Mouse (Mus musculus) small intestine, adult 2 months (tissue): ENCODE results near the gene Ppip5k1.

Source experiments
- CTCF ChIP-seq: fragments of 200-500 bp; IDR thresholded peaks from 2 replicates; pipeline ENCODE4 v1.5.1; 2012; ENCODE audit warnings: low read depth, mild to moderate bottlenecking, control low read depth, inconsistent platforms, low read length, moderate library complexity, mixed read lengths; ENCODE audit not compliant: insufficient replicate concordance, insufficient read length; ENCODE audit errors: extremely low read depth
- POLR2A ChIP-seq: fragments of 200-500 bp; IDR thresholded peaks from 2 replicates; pipeline ENCODE4 v1.6.1; 2012; ENCODE audit warnings: low read depth, mild to moderate bottlenecking, control low read depth, inconsistent platforms, low read length, moderate library complexity

DNA sequence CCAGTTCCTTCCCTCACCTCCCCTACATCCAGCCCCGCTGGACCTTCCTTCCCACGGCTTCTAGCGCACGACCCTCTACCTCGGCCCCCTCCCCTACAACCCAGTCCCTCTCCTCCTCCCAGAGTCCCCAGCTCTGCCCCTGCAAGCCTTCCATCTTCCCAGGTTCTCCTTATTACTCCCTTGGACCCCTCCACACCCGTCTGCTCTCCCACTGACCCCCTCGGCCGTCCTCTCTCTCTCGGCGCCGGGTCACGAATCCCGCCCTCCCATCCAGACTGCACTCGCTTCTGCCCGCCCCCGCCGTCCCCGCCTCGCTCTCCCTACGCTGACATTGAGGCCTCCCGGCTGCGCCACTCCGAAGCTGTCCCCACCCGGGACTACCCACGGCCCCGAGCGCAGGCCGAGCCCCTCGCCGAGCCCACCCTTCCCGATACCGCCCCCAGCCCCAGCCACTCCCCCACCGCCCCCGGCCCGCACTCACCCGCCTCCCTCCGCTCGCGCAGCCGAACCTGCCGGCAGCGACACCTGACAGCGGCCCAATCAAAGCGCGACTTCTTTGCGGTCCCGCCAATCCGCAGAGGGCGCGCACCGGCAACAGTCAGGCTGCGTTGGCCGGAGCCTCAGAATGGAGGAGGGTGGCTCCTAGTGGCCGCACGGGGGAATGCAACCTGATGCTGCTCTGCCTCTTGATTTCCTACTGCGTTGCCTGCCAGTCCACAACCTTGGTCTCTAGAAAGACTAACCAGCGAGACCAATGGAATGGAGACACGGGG is at the start of gene Ppip5k1:
- TF ChIP-seq POLR2A: no peak
- peak; percentile 87 for TF ChIP-seq CTCF
